Mouse (Mus musculus): ENCODE data around the gene Morn5.
A peak's percentile ranks its signal among the peaks of the same experiment; 100 is the strongest.

Morn5 gene

DNA sequence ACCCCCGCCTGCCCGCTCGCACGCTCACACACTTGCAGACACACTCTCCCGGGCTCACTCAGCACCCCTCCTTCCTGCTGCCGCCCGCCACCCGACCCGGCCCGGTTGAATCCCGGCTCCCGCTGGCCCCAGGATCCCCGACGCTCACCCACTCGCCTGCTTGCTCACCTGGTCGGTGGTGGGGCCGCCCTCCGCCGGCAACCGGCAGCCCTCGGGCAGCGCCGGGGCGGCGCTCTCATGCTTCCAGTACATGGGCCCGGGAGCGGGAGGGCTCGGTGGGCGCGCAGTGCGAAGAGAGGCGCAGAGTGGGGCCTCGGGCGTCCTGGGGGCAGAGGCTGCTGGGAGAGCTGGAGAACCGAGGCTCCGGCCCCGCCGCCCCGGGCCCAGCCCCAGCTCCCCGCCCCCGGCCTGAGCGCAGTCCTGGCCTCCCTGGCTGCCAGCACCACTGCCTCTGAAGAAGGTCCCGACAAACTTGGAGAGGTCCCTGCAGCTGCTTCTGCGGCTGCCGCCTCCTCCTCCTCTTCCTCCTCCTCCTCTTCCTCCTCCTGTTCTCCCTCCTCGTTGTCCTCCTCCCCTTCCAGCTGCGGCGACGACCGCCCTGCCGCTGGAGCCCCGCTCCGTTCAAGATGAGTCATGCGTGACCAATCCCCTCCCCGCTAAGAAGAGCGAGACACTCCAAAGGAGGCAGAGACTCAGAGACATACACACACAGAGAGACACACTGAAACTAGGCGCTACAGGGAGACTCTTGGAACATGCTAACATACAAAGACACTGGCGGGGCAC, 55.9 kb downstream of the Morn5 start, which contains the start of gene Lhx6:
Lhx6 (minus strand) TSS at position 453 of the 786 bp plus-strand sequence.
- DNase-seq = peak in 1 of 2 experiments; percentile 52

GRCm38 (mm10) chr2:36108615-36109014, 59.4 kb downstream of the Morn5 start:
- no peak for DNase-seq

- DNase-seq = no peak
These were observed 63.4 kb downstream of the Morn5 start for GRCm38 (mm10) chr2:36112632-36113031.

DNA sequence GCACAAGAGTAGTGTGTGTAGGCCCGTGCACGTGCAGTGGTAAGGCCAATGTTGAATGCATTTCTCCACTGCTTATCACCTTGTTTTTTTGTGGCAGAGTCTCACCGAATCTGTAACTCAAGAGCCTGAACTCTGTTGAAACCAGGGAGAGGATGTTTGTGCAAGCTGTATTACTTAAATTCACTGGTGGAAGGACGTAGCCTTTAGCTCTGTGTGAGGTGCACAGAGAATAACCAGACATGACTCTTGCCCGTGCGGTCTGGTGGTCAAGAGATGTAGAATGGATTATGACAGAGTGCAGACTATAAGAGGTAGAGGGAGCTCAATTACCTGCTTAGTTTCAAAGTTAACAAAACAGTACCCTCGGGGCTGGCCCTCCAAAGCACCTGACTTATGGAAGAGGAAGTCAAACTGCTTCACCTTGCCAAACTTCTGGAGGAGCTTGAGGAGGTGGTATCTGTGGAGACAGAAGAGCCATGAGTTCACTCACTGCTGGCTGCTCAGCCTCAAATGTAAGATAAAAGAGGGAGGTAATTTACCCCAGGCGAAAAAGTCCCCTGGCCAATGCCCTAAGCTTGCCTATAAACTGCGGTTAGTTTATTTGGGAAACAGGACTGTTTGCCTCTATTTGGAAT, 77.7 kb downstream of the Morn5 start:
- no peak for DNase-seq

DNA sequence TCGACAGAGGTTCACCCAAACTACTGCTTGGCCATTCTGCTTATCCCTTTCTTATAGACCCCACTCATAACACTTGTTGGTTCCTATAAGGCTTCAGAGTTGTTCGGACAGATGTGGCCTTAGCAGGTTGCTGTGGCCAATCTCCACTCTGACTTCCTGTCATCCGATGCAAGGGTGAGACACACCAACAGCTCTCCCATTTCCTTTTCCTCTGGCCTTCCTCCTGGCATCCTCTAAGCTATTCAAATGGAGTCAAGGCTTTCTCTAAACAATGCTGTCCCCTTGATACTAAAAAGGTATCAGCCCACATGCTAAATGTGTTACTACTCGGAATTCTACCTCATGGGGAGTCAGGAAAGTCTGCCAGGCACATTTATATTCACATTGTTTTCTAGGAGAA, 78.7 kb downstream of the Morn5 start:
- DNase-seq = no peak

GRCm38 (mm10) chr2:36129051-36129450, 79.8 kb downstream of the Morn5 start:
- DNase-seq = no peak
